Mouse (Mus musculus): ENCODE results near the gene Zbtb4. TPM values are rescaled to one million over a fixed set of nuclear protein-coding genes. Genes with fewer than 3 reads are reported as not detected.

The Zbtb4 gene
- polyA plus RNA-seq, 1 experiment from 2014 or later, result 3.2 TPM

- Histone ChIP-seq H3K27me3 (no peaks in the 10 kb centered on the region), H3K4me3 (peak overlapping the region; percentile 87), H3K4me1 (peaks cover 38% of the 10 kb centered on the region), H3K36me3 (no peaks in the 10 kb centered on the region), H3K9me3 (no peaks in the 10 kb centered on the region), H3K27ac (peak overlapping the region; percentile 58; the same call in 1 of the 2 replicates), H3K4me2 (replicated peaks) (peak overlapping the region; percentile 78), H3K9ac (peak overlapping the region; percentile 96)
- no peak for ATAC-seq (ENCODE audit: low FRiP score, low read depth)
- 65% methylated on average over 4 of the region's 4 CpGs for WGBS
Measured at GRCm38 (mm10) chr11:69767625-69767909, 1.9 kb downstream of the Zbtb4 start.

GRCm38 (mm10) chr11:69774961-69775360 lies 9.2 kb downstream of the Zbtb4 start:
- Histone ChIP-seq H3K4me2 (replicated peaks) (no peak overlapping the region), H3K27me3 (peaks cover 40% of the 10 kb centered on the region)
- ATAC-seq (ENCODE audit: low FRiP score, low read depth), result no peak

GRCm38 (mm10) chr11:69775716-69776115 lies 10.0 kb downstream of the Zbtb4 start:
- WGBS, result 65% methylated on average over 10 of the region's 10 CpGs
- Histone ChIP-seq H3K4me2 (replicated peaks) (no peak overlapping the region), H3K27me3 (peaks cover 41% of the 10 kb centered on the region), H3K27ac (no peak overlapping the region), H3K4me3 (no peak overlapping the region), H3K4me1 (peaks cover 14% of the 10 kb centered on the region), H3K9ac (no peak overlapping the region), H3K9me3 (no peaks in the 10 kb centered on the region), H3K36me3 (peaks cover 39% of the 10 kb centered on the region)
- no peak for ATAC-seq (ENCODE audit: low FRiP score, low read depth)

More at GRCm38 (mm10) chr11:69774961-69775360, 9.2 kb downstream of the Zbtb4 start:
- Histone ChIP-seq H3K4me3 (no peak overlapping the region), H3K9me3 (no peaks in the 10 kb centered on the region), H3K27ac (no peak overlapping the region), H3K9ac (no peak overlapping the region), H3K36me3 (peaks cover 39% of the 10 kb centered on the region), H3K4me1 (peaks cover 16% of the 10 kb centered on the region)
- 66% methylated on average over 5 of the region's 5 CpGs for WGBS

- H3K9ac ChIP-seq, result peak overlapping the region; percentile 8; the same call in 1 of the 2 replicates
- H3K4me1 ChIP-seq, result peaks cover 14% of the 10 kb centered on the region
- H3K4me3 ChIP-seq, result no peak overlapping the region
- no peak overlapping the region for H3K27ac ChIP-seq
- ATAC-seq (ENCODE audit: low FRiP score, low read depth), result no peak
- peaks cover 39% of the 10 kb centered on the region for H3K36me3 ChIP-seq
- no peaks in the 10 kb centered on the region for H3K9me3 ChIP-seq
- peaks cover 42% of the 10 kb centered on the region for H3K27me3 ChIP-seq
- WGBS, result 83% methylated on average over 20 of the region's 20 CpGs
- no peak overlapping the region for H3K4me2 ChIP-seq (replicated peaks)
Measured at GRCm38 (mm10) chr11:69776488-69776887, 10.8 kb downstream of the Zbtb4 start.

- H3K4me1 ChIP-seq, result peaks cover 14% of the 10 kb centered on the region
- no peak overlapping the region for H3K4me3 ChIP-seq
- ATAC-seq (ENCODE audit: low FRiP score, low read depth), result no peak
- H3K27me3 ChIP-seq, result peaks cover 48% of the 10 kb centered on the region
- peaks cover 39% of the 10 kb centered on the region for H3K36me3 ChIP-seq
- H3K9ac ChIP-seq, result no peak overlapping the region
- WGBS, result 61% methylated on average over 26 of the region's 26 CpGs
- H3K4me2 ChIP-seq (replicated peaks), result no peak overlapping the region
- no peak overlapping the region for H3K27ac ChIP-seq
- H3K9me3 ChIP-seq, result no peaks in the 10 kb centered on the region
Measured at GRCm38 (mm10) chr11:69777504-69778257, 12.0 kb downstream of the Zbtb4 start.

GRCm38 (mm10) chr11:69778258-69778982 lies 12.7 kb downstream of the Zbtb4 start:
- peaks cover 14% of the 10 kb centered on the region for H3K4me1 ChIP-seq
- no peak overlapping the region for H3K4me3 ChIP-seq
- H3K9me3 ChIP-seq, result no peaks in the 10 kb centered on the region
- H3K27me3 ChIP-seq, result peaks cover 48% of the 10 kb centered on the region
- WGBS, result 66% methylated on average over 23 of the region's 23 CpGs
- H3K36me3 ChIP-seq, result peaks cover 32% of the 10 kb centered on the region
- H3K9ac ChIP-seq, result no peak overlapping the region
- ATAC-seq (ENCODE audit: low FRiP score, low read depth), result no peak
- no peak overlapping the region for H3K4me2 ChIP-seq (replicated peaks)
- H3K27ac ChIP-seq, result no peak overlapping the region

GRCm38 (mm10) chr11:69778985-69779384 lies 13.3 kb downstream of the Zbtb4 start:
- Histone ChIP-seq H3K4me2 (replicated peaks) (no peak overlapping the region), H3K36me3 (peaks cover 32% of the 10 kb centered on the region)

GRCm38 (mm10) chr11:69781828-69782227 lies 16.1 kb downstream of the Zbtb4 start:
- ATAC-seq (ENCODE audit: low FRiP score, low read depth), result no peak
- H3K9ac ChIP-seq, result no peak overlapping the region
- WGBS, result 31% methylated on average over 4 of the region's 4 CpGs

More at GRCm38 (mm10) chr11:69778985-69779384, 13.3 kb downstream of the Zbtb4 start:
- H3K27me3 ChIP-seq, result peaks cover 48% of the 10 kb centered on the region
- 37% methylated on average over 7 of the region's 7 CpGs for WGBS
- no peaks in the 10 kb centered on the region for H3K9me3 ChIP-seq
- H3K4me3 ChIP-seq, result no peak overlapping the region
- no peak overlapping the region for H3K27ac ChIP-seq
- ATAC-seq (ENCODE audit: low FRiP score, low read depth), result no peak
- H3K4me1 ChIP-seq, result peaks cover 14% of the 10 kb centered on the region
- no peak overlapping the region for H3K9ac ChIP-seq

GRCm38 (mm10) chr11:69784793-69785272 lies 19.1 kb downstream of the Zbtb4 start:
- Histone ChIP-seq H3K27ac (no peak overlapping the region), H3K4me3 (peak overlapping the region; percentile 17), H3K27me3 (peaks cover 8% of the 10 kb centered on the region; the same call in 1 of the 2 replicates), H3K9ac (no peak overlapping the region), H3K4me2 (replicated peaks) (peak overlapping the region; percentile 42), H3K36me3 (no peaks in the 10 kb centered on the region), H3K9me3 (no peaks in the 10 kb centered on the region), H3K4me1 (0 out of 2 replicates have a peak, but pooled peaks cover 4% of the 10 kb centered on the region)
- no peak for ATAC-seq (ENCODE audit: low FRiP score, low read depth)
- WGBS, result 29% methylated on average over 15 of the region's 15 CpGs

More at GRCm38 (mm10) chr11:69781828-69782227, 16.1 kb downstream of the Zbtb4 start:
- Histone ChIP-seq H3K27me3 (peaks cover 36% of the 10 kb centered on the region), H3K4me1 (peaks cover 18% of the 10 kb centered on the region), H3K27ac (no peak overlapping the region), H3K9me3 (no peaks in the 10 kb centered on the region), H3K36me3 (peaks cover 14% of the 10 kb centered on the region), H3K4me3 (no peak overlapping the region), H3K4me2 (replicated peaks) (no peak overlapping the region)

- Histone ChIP-seq H3K9ac (no peak overlapping the region), H3K4me3 (no peak overlapping the region), H3K27me3 (peaks cover under 1% of the 10 kb centered on the region; the same call in 1 of the 2 replicates), H3K4me1 (0 out of 2 replicates have a peak, but pooled peaks cover 4% of the 10 kb centered on the region), H3K9me3 (no peaks in the 10 kb centered on the region), H3K36me3 (no peaks in the 10 kb centered on the region), H3K4me2 (replicated peaks) (no peak overlapping the region), H3K27ac (no peak overlapping the region)
- 87% methylated on average over 5 of the region's 5 CpGs for WGBS
- no peak for ATAC-seq (ENCODE audit: low FRiP score, low read depth)
Measured at GRCm38 (mm10) chr11:69787306-69787705, 21.6 kb downstream of the Zbtb4 start.

- Histone ChIP-seq H3K9ac (no peak overlapping the region), H3K27ac (no peak overlapping the region), H3K27me3 (peaks cover 13% of the 10 kb centered on the region), H3K4me2 (replicated peaks) (no peak overlapping the region), H3K36me3 (no peaks in the 10 kb centered on the region), H3K9me3 (no peaks in the 10 kb centered on the region), H3K4me1 (0 out of 2 replicates have a peak, but pooled peaks cover 4% of the 10 kb centered on the region), H3K4me3 (no peak overlapping the region)
- 59% methylated on average over 5 of the region's 5 CpGs for WGBS
- no peak for ATAC-seq (ENCODE audit: low FRiP score, low read depth)
Measured at GRCm38 (mm10) chr11:69789431-69789830, 23.7 kb downstream of the Zbtb4 start.

GRCm38 (mm10) chr11:69791420-69791819 lies 25.7 kb downstream of the Zbtb4 start:
- Histone ChIP-seq H3K36me3 (no peaks in the 10 kb centered on the region), H3K27ac (no peak overlapping the region), H3K4me2 (replicated peaks) (no peak overlapping the region), H3K4me1 (peaks cover 11% of the 10 kb centered on the region), H3K4me3 (no peak overlapping the region), H3K9me3 (no peaks in the 10 kb centered on the region), H3K27me3 (peaks cover 30% of the 10 kb centered on the region), H3K9ac (no peak overlapping the region)
- 72% methylated on average over 5 of the region's 5 CpGs for WGBS
- ATAC-seq (ENCODE audit: low FRiP score, low read depth), result no peak
